Mouse (Mus musculus) midbrain, embryonic 16.5 days (tissue): ENCODE measurements at regions not wholly inside any gene's neighbourhood (a gene's known extent, or its start where the extent isn't known, plus 50 kb on each side); places are given as distances from the start of the nearest gene placed in this dataset.

Experiments
- ATAC-seq: fragments of 200-750 bp; cut with Nextera tagmentation; 2 replicates; pipeline ENCODE4 v1.8.0; 2017; ENCODE audit warnings: moderate TSS enrichment
- H3K27ac ChIP-seq: fragments of 300-500 bp; sonication (generic); 2 replicates; pipeline ENCODE4 v1.5.1; 2014; ENCODE audit warnings: mild to moderate bottlenecking, low read length, mixed read lengths
- H3K27me3 ChIP-seq: fragments of 300-500 bp; sonication (generic); 2 replicates; pipeline ENCODE4 v1.6.1; 2014; ENCODE audit warnings: low read depth, low read length, mixed read lengths; ENCODE audit not compliant: control insufficient read depth, insufficient read depth
- H3K36me3 ChIP-seq: fragments of 300-500 bp; sonication (generic); 2 replicates; pipeline ENCODE4 v1.6.1; 2014; ENCODE audit warnings: mild to moderate bottlenecking, low read length, moderate library complexity, mixed read lengths; ENCODE audit not compliant: control insufficient read depth, insufficient read depth
- H3K4me1 ChIP-seq: fragments of 300-500 bp; sonication (generic); 2 replicates; pipeline ENCODE4 v1.6.1; 2014; ENCODE audit warnings: mild to moderate bottlenecking, low read length, mixed read lengths; ENCODE audit not compliant: control insufficient read depth, insufficient read depth
- H3K4me2 ChIP-seq: fragments of 300-500 bp; sonication (generic); 2 replicates; pipeline ENCODE4 v1.6.1; 2014; ENCODE audit warnings: mild to moderate bottlenecking, low read length, mixed read lengths
- H3K4me3 ChIP-seq: fragments of 300-500 bp; sonication (generic); 2 replicates; pipeline ENCODE4 v1.5.1; 2014; ENCODE audit warnings: low read depth, mild to moderate bottlenecking, low read length, moderate library complexity, mixed read lengths
- H3K9ac ChIP-seq: fragments of 300-500 bp; sonication (generic); 2 replicates; pipeline ENCODE4 v1.6.1; 2014; ENCODE audit warnings: low read depth, low read length, mixed read lengths
- H3K9me3 ChIP-seq: fragments of 300-500 bp; sonication (generic); replicated peaks from 2 replicates; pipeline ENCODE4 v1.6.1; 2014; ENCODE audit warnings: mild to moderate bottlenecking, low read length, mixed read lengths; ENCODE audit not compliant: control insufficient read depth, poor library complexity, severe bottlenecking
- WGBS: fragments of 180-500 bp; shearing (Covaris S2); extraction: QIAGEN DNeasy Blood & Tissue Kit; methylation state at CpG from one replicate; pipeline ENCODE4 v1.1.7; 2014; 5-methylcytosine and 5-hydroxymethylcytosine counted together

DNA sequence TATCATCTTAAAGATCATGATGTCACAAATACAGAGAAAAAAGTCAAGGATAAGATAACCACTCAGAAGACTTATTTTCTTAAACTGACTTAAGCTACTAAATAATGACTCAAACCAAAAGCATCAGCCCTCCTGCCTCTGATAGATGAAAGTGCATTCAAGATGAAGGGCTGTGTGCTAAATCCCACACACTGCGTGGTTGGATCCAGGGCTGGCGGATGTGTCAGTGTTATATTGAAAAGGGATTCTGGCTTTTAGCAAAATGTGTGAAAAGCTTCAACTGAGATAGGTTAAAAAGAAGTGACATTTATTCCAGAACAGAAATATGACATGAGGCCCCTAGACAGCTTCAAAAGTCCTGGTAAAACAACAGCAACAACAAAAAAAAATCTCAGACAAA lies 245.7 kb upstream of the Sphkap start:
- ATAC-seq, result no peak
- H3K4me1 ChIP-seq, result no peaks in the 10 kb centered on the region
- no peaks in the 10 kb centered on the region for H3K9me3 ChIP-seq
- H3K4me2 ChIP-seq, result no peak overlapping the region
- no peak overlapping the region for H3K4me3 ChIP-seq
- H3K27me3 ChIP-seq, result no peaks in the 10 kb centered on the region
- no peak overlapping the region for H3K27ac ChIP-seq
- H3K9ac ChIP-seq, result no peak overlapping the region
- no peaks in the 10 kb centered on the region for H3K36me3 ChIP-seq
- 59% methylated on average over 2 of the region's 2 CpGs for WGBS

DNA sequence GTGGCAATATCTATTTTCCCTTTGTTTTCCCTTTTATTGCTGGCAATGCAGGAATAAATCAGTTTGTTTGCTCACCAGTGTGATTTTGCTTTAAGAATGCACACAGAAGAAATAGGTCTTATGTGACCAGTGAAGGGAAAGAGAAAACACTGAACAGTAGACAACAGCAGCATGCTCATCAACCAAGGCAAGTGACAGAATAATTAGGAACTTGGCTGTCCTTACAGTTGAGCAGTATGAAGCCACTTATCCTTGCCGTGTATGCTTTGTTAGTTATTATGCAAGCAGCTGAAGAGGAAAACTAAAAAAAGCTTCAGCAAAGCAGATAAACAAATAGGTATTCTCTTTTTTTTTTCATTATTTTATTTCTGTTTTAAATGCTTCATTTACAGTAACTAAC lies 237.6 kb upstream of the Sphkap start:
- no peak overlapping the region for H3K27ac ChIP-seq
- 55% methylated on average over 1 of the region's 1 CpGs for WGBS
- H3K9ac ChIP-seq, result no peak overlapping the region
- H3K4me2 ChIP-seq, result no peak overlapping the region
- no peaks in the 10 kb centered on the region for H3K27me3 ChIP-seq
- no peak for ATAC-seq
- H3K4me1 ChIP-seq, result no peaks in the 10 kb centered on the region
- H3K36me3 ChIP-seq, result no peaks in the 10 kb centered on the region
- H3K4me3 ChIP-seq, result no peak overlapping the region
- no peaks in the 10 kb centered on the region for H3K9me3 ChIP-seq

DNA sequence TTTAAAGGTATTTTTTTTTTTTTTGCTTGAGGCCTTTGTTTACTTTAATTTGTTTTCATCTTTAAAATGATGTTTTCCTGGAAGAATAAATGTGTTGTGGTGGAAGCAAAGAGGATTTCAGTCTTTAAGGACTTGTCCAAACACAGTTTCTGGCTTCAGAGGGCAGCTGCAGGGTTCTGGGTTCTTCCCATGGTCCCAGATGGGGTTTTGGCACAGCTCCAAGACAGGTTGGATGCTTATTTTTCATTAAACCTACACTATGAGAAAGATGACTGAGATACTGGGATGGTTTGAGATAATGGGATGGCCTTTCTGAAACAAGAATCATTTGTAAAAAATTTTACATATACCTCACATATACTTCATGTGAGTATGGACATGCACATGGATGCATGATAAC lies 234.7 kb upstream of the Sphkap start:
- Histone ChIP-seq H3K4me2 (no peak overlapping the region), H3K4me3 (no peak overlapping the region), H3K9ac (no peak overlapping the region), H3K36me3 (no peaks in the 10 kb centered on the region), H3K9me3 (no peaks in the 10 kb centered on the region), H3K27ac (no peak overlapping the region), H3K27me3 (no peaks in the 10 kb centered on the region), H3K4me1 (no peaks in the 10 kb centered on the region)
- ATAC-seq, result no peak

DNA sequence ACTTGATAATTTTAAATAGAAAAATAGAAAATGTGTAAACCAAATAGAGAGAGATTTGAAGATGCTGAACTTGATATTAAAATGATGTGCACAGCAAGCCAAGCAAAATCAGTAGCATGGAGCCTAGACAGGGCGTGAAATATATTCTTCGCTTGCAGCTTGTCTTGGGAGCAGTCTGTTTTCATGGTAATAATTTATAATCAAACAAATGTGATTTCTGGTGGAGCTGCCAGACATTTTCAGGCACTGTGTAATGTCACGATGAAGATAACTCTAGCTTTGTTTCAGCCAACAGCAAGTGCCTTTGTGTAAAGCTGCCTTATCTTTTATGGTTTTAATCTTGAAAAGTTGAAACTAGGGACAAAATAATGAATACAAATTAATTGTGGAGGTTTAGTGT lies 228.1 kb upstream of the Sphkap start:
- H3K27ac ChIP-seq, result no peak overlapping the region

DNA sequence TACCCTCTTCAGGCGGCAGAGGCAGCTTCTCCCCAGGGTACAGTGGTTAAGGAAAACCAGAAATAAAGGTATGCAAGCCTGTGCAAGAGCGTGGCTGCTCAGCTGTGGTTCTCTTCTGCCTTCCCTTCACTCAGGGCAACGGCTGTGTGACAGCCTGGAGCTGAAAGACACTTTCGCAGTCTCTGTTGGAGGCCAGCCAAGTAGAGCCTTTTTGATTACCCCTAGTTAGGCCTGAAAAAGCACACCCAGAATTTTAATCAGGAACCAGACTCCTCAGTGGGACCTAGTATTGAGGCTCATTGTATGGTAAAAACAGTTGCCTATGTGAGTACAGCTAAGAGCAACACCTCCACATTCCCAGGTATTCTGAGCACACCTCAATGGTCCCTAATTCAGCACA lies 223.8 kb upstream of the Sphkap start:
- ATAC-seq, result peak; percentile 84
- no peaks in the 10 kb centered on the region for H3K4me1 ChIP-seq
- no peak overlapping the region for H3K4me3 ChIP-seq
- H3K9ac ChIP-seq, result no peak overlapping the region
- no peaks in the 10 kb centered on the region for H3K27me3 ChIP-seq
- H3K27ac ChIP-seq, result no peak overlapping the region
- H3K4me2 ChIP-seq, result peak overlapping the region; percentile 27; the same call in 1 of the 2 replicates
- H3K9me3 ChIP-seq, result no peaks in the 10 kb centered on the region
- WGBS, result 23% methylated on average over 4 of the region's 4 CpGs
- H3K36me3 ChIP-seq, result no peaks in the 10 kb centered on the region

More for the DNA sequence above, 228.1 kb upstream of the Sphkap start:
- ATAC-seq, result no peak
- no peaks in the 10 kb centered on the region for H3K27me3 ChIP-seq
- H3K4me2 ChIP-seq, result no peak overlapping the region
- no peak overlapping the region for H3K9ac ChIP-seq
- no peak overlapping the region for H3K4me3 ChIP-seq
- H3K9me3 ChIP-seq, result no peaks in the 10 kb centered on the region
- H3K36me3 ChIP-seq, result no peaks in the 10 kb centered on the region
- 64% methylated on average over 3 of the region's 3 CpGs for WGBS
- no peaks in the 10 kb centered on the region for H3K4me1 ChIP-seq

DNA sequence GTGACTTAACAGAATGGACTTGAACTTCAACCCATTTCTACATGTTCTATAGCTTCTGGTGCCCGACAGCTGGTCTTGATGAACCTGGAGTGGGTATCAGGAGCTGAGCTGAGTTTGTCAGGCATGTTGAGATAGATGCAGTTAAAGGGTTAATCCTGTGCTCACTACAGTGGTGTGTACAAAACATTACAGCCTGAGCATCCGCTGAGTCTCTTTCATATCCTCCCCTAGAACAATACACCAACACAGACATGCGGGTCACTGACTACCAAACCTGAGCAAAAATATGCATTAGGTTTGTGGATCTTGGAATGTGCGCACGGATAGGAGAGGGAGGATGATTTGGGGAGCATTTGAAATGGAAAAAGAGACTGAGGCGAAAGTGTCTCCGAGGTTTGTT lies 223.4 kb upstream of the Sphkap start:
- Histone ChIP-seq H3K9me3 (no peaks in the 10 kb centered on the region), H3K4me3 (no peak overlapping the region), H3K36me3 (no peaks in the 10 kb centered on the region), H3K4me1 (no peaks in the 10 kb centered on the region), H3K27ac (no peak overlapping the region), H3K9ac (no peak overlapping the region), H3K4me2 (peak overlapping the region; percentile 27; the same call in 1 of the 2 replicates), H3K27me3 (no peaks in the 10 kb centered on the region)
- peak; percentile 48 for ATAC-seq
- WGBS, result 69% methylated on average over 7 of the region's 7 CpGs

DNA sequence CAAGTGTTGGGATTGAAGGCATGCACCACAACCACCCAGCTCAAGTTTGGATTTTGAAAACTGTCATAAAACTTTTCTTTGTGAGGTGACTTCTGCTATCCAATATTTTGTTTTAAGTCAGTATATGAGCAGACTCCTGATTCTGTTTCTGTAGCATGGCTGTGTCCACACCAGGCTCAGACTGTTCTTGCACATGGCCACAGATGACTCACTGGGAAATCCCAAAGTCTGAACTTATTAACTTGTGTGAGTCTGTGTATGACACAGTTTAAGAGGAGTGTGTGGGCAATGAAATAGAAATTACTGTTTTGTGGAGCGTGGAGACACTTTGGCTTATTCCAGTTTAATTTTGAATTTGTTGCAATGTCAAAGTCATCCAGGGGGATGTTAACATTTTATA lies 179.3 kb upstream of the Sphkap start:
- Histone ChIP-seq H3K36me3 (no peaks in the 10 kb centered on the region), H3K4me1 (no peaks in the 10 kb centered on the region), H3K27me3 (no peaks in the 10 kb centered on the region), H3K4me3 (no peak overlapping the region), H3K27ac (no peak overlapping the region), H3K9me3 (no peaks in the 10 kb centered on the region), H3K9ac (no peak overlapping the region), H3K4me2 (no peak overlapping the region)
- ATAC-seq, result no peak
- WGBS, result 93% methylated on average over 1 of the region's 1 CpGs

DNA sequence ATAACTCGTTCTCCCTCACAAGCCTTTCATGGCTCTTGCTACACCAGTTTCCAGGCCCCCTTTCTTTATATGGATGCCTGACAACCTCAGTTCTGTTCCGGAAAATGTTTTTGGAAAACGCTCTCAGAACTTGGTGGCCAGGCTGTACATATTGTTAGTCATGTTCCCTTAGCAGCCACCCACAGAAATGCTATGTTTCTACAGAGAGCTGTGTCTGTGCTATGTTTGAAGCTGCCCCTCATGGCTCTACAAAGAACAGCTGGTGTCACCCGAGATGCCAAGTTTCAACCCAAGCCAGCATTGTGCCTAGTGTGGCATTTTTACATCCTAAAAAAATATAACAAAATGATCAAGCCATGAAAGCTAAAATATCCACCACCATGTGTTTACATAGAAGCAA lies 175.0 kb upstream of the Sphkap start:
- Histone ChIP-seq H3K9me3 (no peaks in the 10 kb centered on the region), H3K27me3 (no peaks in the 10 kb centered on the region), H3K4me1 (no peaks in the 10 kb centered on the region), H3K27ac (no peak overlapping the region), H3K36me3 (no peaks in the 10 kb centered on the region), H3K9ac (no peak overlapping the region), H3K4me2 (no peak overlapping the region), H3K4me3 (no peak overlapping the region)
- no peak for ATAC-seq
- WGBS, result 88% methylated on average over 4 of the region's 4 CpGs

DNA sequence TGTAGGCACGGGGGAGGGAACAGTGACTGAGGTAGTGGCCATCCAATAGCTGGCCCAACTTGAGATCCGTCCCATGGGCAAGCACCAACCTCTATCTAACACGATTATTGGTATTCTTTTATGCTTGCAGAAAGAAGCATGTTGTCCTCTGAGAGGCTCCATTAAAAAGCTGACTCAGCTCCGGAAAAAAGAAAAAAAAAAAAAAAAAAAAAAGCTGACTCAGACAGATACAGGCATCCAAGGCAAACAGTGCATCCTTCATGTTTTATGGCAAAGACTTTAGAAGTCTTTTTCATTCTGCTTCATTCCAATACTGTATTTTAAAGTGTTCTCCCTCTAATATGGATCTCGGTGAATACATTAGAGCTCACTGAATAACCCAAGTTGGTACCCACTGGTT lies 162.0 kb upstream of the Sphkap start:
- H3K4me1 ChIP-seq, result no peaks in the 10 kb centered on the region
- no peak overlapping the region for H3K27ac ChIP-seq
- WGBS, result 88% methylated on average over 5 of the region's 5 CpGs
- no peaks in the 10 kb centered on the region for H3K36me3 ChIP-seq
- H3K27me3 ChIP-seq, result no peaks in the 10 kb centered on the region
- no peak overlapping the region for H3K9ac ChIP-seq
- no peak overlapping the region for H3K4me3 ChIP-seq
- H3K9me3 ChIP-seq, result no peaks in the 10 kb centered on the region
- no peak for ATAC-seq
- no peak overlapping the region for H3K4me2 ChIP-seq

DNA sequence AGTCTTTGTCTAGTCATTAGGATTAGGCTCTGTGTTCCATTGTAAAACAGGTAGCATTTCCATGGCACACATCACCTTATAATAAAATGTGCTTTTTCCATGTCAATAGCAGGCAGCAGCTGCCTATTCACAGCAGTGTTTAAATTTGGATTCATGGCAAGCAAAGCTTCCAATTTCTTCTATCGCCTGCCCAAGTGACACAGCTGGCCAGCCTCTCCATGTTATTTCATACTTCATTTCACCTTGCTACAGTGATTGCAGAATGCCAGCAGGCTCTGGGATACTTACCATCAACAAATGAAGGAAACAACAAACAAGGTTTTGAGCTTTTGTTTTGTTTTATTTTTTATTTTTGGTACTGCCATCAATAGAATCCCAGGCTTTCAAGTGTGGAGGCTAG lies 160.7 kb upstream of the Sphkap start:
- Histone ChIP-seq H3K9ac (no peak overlapping the region), H3K4me2 (no peak overlapping the region), H3K36me3 (no peaks in the 10 kb centered on the region), H3K4me1 (no peaks in the 10 kb centered on the region), H3K27me3 (no peaks in the 10 kb centered on the region), H3K27ac (no peak overlapping the region), H3K9me3 (no peaks in the 10 kb centered on the region), H3K4me3 (no peak overlapping the region)
- 69% methylated on average over 1 of the region's 1 CpGs for WGBS
- ATAC-seq, result no peak
